Mouse (Mus musculus) ovary, postnatal 14 days (tissue): Measurements from ENCODE around the gene Igfn1.

Experiments used
- DNase-seq: peaks from one replicate; pipeline ENCODE4 v3.0.0; 2022; ENCODE audit warnings: low spot score

The Igfn1 gene

GRCm38 (mm10) chr1:136006292-136006748 lies at the start of gene Igfn1:
TSS of gene Igfn1 (minus strand) at chr1:136006342.
- no peak for DNase-seq

DNA sequence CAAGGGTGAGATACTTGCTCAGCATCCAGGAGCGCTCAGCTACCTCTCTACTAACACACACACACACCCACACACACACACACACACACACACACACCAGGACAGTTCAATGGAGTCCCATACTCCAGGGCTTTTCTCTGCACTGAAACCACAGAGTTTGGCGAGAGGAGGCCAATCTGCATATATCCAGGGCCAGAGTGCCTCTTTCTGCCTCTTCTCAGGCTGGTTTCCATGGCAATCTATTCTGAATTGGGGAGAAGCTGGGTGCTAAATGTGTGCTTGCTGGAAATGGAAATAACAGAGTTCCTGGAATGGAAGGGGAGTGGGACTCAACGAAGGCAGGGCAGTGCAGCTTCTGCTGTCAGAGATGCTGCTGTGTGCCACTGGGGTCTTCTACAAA lies 49.6 kb upstream of the Igfn1 start:
- no peak for DNase-seq

DNA sequence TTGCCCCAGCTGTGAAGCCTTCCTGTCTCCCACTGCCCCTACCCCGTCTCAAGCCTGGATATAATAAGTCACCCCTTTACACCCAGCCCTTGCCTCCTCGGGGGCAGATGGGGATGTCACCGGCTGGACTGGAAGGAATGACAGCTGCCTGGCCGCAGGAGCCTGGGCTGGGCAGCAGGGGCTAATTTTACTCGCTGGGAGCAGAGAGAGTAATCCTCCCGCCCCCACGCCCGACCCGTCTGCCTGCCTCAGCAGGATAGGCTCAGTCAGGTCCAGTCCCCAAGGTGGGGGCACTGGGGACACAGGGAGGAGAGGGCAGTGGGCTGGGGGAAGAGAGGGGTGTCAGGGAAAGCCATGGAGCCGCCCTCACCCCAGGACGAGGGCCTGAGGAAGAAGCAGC lies 46.4 kb upstream of the Igfn1 start, which contains the start of gene Cacna1s:
TSS of gene Cacna1s (plus strand) at position 204 of the 400 bp plus-strand sequence.
- no peak for DNase-seq

GRCm38 (mm10) chr1:136051465-136051864 lies 45.3 kb upstream of the Igfn1 start:
- DNase-seq = peak; percentile 70

GRCm38 (mm10) chr1:136051013-136051315 lies 44.8 kb upstream of the Igfn1 start:
- no peak for DNase-seq

DNA sequence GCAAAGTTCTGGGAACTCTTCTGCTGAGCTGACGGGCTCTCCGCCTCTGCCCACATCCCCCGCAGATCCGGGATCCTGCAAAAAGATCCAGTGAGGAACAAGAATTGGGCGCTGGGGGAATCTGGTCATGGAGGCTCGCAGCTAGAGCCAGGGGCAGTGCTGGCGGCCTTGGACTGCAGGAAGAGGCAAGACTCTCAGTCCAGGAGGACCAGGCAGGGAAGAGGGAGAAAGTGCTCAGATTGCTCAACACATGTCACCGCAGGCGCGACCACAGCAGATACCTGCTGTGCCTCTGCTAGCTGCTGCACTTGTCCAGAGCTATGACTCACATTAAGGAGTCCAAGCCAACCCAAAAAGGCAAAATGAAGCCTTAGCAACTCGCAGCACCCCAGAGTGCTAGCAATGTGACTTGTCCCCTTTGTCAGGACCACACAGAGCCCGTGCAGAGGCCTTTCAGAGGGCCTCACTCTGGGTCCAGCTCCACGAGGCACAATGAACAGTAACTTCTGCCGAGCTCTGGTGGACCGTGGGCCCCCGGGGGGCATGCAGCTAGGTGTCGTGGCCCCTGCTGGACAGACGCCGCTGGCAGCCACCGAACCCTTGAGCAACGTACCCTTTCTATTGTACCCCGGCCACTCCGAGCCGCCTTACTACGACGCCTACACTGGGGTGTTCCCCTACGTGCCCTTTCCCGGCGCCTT lies 44.3 kb upstream of the Igfn1 start, which contains the start of gene Ascl5:
TSS of gene Ascl5 (plus strand) at position 493 of the 701 bp plus-strand sequence.
- no peak for DNase-seq

DNA sequence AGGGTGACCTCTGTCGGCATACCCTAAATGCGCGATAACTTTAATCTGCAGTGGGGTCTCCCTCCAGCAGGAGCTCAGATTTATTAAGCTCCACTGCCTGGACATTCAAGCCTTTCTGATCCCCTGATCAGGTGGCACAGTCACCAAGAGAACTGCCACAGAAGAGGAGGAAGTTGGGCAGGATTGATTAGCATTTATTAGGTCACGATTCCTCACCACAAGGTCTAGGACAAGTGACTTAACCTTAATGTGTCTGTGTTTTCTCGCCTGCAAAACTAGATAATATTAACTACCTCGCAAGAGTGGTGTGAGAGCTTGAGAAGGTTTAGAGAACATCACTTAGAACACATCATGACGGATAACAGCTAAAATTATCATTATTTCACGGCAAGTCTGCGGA lies 41.8 kb upstream of the Igfn1 start:
- no peak for DNase-seq

GRCm38 (mm10) chr1:136047432-136047831 lies 41.3 kb upstream of the Igfn1 start:
- DNase-seq = no peak

- DNase-seq = peak; percentile 42
Observed at GRCm38 (mm10) chr1:136045774-136046173, 39.6 kb upstream of the Igfn1 start.

DNA sequence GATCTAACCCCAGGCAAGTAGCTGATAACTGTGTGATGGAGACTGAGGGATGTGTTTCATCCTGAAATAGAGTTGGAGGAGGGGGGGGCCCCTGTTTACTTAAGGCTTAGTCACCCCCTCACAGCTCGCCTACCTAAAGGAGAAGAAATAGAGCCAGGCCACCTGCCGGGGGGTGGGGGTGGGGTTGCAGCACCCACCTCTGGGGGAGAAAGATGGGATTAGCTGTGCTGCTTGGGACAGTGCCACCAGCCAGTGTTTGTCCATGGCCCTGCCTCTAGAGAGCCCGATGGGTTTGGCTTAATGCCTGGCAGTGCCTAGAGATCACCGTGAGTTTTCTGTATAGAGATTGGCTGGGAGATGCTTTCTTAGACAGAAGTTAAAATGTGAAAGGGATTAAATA lies 34.7 kb upstream of the Igfn1 start:
- no peak for DNase-seq

DNA sequence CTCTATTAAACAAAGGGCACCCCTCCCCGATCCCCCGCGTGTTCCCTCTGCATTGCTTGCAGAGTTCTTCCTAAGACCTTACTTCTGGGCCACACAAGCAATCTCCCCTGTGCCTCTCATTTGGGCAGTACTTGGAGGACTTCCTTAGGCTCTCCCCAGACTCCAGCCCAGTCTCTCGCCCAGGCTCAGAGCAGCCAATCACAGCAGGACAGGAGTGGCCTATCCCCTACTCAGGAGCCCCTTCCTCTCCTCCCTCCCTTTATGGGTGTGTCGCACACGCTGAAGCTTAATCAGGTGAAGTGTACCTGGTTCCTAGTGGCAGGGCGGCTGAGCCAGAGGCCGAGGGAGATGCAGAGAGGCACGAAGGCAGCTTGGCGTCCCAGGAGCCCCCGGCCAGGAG lies 34.3 kb upstream of the Igfn1 start:
- no peak for DNase-seq

DNA sequence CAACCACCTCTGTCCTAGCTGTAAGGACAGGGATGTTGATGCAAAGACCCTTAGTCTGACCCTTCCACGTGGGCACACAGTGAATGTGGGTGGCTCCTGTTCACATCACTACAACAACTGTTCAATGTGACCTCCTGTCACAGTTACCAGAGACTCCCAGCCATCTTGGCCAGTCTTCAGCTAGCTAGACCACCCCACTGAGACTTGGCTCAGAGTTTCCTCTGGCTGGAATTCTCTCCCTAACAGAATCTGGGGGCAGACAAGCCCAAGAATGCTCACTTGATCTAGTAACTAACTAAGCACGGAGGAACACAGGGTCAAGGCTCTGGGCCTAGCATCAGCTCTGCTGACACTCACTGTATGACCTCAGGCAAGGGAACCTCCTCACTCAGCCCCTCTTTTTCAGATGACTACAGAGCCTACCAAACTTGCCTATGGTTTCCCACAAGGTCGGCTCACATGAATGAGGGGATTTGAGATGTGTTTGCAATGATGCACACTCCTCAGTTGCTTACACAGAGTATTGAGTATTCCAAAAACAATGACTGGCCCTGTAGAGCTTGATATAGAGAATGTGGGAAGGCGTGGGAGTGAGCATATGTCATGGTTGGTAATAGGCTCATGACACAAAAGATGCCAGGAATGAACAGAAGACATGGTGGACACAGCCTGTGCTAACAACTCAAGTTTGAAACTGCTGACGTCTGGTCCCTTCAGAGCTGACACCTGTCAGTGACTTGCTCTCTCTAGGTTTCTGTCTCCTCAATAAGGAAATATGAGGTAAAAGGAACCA lies 32.8 kb upstream of the Igfn1 start:
- no peak for DNase-seq

DNA sequence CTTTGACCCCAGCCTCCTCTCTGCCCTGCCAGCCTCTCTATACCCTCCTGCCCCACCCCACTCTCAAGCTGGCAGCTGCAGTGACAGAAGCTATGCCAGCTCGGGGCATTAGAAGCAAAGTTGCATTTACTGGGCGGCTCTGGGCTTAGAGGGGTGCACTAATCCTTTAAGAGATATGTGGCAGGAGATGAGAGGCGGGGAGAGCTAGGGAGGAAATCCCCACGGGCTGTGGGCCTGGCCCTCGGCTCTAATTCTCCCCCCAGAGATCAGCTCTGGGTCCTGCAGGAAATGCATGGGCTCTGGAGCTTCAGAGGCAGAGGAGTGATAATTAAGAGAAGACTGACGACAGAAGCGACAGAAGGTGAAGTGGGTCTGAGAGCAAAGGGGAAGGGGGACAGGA lies 26.8 kb upstream of the Igfn1 start:
- no peak for DNase-seq

GRCm38 (mm10) chr1:136031697-136032096 lies 25.6 kb upstream of the Igfn1 start:
- DNase-seq = no peak

DNA sequence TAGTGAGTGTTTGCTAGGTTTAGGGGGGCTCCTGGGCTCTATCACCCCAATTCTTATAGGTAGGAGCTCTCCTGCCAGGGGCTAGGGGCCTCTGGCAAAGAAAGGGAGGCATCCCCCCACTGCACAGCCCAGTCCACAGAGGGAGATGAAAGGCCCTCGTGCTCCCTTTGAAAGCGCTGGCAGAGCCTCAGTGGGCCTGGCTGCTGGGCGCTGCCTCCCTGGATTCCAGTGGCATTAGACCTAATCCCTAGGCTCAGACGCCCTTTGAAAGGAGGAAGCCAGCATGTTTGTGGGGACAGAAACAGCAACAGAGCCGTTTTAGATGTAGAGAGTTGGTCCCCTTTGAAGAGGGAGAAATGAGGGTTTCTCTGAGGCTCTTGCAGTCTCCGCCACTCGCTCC lies 24.1 kb upstream of the Igfn1 start:
- DNase-seq = no peak

- DNase-seq = peak; percentile 18
Observed at GRCm38 (mm10) chr1:136018390-136019189, 12.4 kb upstream of the Igfn1 start.

GRCm38 (mm10) chr1:136017907-136018313 lies 11.8 kb upstream of the Igfn1 start:
- peak; percentile 87 for DNase-seq

DNA sequence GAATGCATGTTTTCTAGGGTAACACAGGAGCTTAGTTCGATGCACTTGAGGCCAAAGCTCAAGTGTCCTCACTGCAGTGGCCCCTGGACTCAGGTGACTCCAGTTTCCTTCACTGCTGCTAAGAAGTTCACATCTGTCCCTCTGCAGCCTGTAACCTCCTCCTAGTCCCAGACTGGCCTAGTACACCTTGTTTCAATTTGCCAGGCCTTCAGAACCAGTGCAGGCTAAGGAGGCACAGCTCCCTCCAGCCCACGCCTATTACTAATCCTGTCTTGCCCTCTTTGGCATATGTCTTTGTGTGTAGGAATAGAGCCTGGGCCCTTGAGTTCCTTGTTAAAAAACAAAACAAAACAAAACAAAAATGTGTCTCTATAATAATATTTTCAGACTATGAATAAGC lies 11.2 kb upstream of the Igfn1 start:
- DNase-seq = no peak

DNA sequence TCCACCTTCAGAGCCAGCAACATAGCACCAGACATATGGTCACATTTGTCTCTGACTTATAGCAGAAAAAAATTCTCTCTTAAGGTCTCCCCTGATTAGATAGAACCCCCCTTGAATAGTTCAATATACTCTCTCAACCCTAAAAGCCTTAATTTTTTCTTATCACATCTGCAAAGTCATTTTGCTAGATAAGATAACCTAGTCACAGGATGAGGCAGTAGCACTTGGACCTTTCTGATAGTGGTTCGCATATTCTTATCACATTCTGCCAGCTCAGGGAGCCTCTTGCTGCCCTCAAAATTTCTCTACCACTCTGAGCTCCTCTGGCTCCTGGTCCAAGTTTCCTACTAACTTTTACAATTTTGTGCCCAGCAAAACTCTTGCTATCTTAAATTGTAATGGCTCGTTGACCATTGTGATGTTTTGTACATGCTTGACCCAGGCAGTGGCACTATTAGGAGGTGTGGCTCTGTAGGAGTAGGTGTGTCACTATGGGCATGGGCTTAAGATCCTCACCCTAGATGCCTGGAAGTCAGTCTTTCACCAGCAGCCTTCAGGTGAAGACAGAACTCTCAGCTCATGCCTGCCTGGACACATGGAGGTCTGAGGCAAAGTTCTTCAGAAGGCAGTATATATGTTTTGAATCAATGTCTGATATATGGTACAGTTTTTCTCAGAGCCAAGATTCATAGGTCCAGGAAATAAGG lies 8.8 kb upstream of the Igfn1 start:
- no peak for DNase-seq

- DNase-seq = no peak
Observed at GRCm38 (mm10) chr1:136013513-136013912, 7.4 kb upstream of the Igfn1 start.

GRCm38 (mm10) chr1:136010247-136010646 lies 4.1 kb upstream of the Igfn1 start:
- DNase-seq = no peak

GRCm38 (mm10) chr1:136008159-136008533 lies 2.0 kb upstream of the Igfn1 start:
- DNase-seq = no peak
